Mouse (Mus musculus): ENCODE data around the gene Rab26.

Rab26 gene

GRCm38 (mm10) chr17:24478663-24479380, 55.2 kb downstream of the Rab26 start, which contains the start of gene Mlst8:
Mlst8 (minus strand) TSS chr17:24479078.
- DNase-seq (ENCODE audit: low read depth, low spot score) = peak; percentile 97

DNA sequence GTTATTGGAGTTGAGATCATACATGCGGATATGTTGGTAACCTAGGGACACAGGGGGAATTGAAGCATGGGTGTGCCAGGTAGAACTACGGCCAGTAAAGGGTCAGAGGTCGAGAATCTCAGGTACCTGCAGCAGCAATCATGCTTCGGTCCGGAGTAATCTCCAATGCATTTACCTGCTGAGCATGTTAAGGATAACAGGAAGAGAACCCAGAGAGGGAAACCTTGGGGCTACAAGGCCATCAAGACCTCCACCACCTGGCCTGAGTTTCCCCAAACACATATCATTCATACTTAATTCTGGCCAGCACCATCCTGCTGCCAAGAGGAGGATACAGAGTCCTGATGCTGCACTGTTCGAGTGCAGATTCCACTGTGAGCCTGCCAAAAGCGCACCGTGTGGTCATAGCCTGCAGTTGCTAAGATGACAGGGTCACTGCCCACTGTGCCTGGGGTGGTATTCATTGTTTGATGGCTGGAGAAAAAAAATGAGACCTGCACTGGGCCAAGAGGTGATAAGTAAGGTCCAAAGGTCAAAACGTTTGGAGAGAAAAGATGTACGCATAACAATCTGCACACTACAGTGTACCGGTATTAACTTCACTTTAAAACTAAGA, 55.9 kb downstream of the Rab26 start:
- DNase-seq (ENCODE audit: low read depth, low spot score) = no peak

Measured in mesoderm, embryonic 11.5 days (tissue).